Mouse (Mus musculus): Measurements from ENCODE around the gene Tmem213. TPM values are rescaled to one million over a fixed set of nuclear protein-coding genes. Genes with fewer than 3 reads are reported as not detected.

The Tmem213 gene
- polyA plus RNA-seq, 2 experiments, result not detected

DNA sequence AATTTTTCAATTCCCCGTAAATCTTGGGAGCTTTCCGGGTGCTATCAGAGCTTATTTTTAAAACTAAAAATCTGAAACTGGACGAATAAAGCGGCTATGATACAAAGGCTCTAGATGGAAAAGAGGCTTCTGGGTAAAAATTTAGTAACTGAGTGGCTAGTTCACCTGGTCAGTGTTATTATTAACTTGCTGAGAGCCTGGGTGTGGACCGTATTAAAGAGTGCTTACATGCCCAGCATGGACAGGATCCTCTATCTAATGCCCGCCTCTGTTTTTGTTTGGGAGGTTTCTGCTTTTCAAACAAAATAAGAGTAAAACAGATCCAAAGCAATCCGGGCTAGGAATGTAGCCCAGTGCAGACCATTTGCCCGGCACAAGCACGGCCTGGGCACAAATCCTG lies 31.3 kb downstream of the Tmem213 start:
- Histone ChIP-seq H3K9ac (replicated peaks) (no peak overlapping the region), H3K27ac (no peak overlapping the region), H3K4me1 (replicated peaks; ENCODE audit: control insufficient read depth in 2 of 2, insufficient read depth in 2 of 2, low read length in 1 of 2) (peaks cover 0 to 7% of the 10 kb centered on the region in 2 experiments; a peak in 2 of 4 replicates), H3K27me3 (ENCODE audit: control insufficient read depth, insufficient read depth, low read length) (no peaks in the 10 kb centered on the region), H3K4me2 (ENCODE audit: low read depth) (no peak overlapping the region), H3K9me3 (ENCODE audit: control insufficient read depth, low read length) (no peaks in the 10 kb centered on the region), H3K36me3 (replicated peaks; ENCODE audit: control insufficient read depth, insufficient read depth, low read depth) (no peaks in the 10 kb centered on the region), H3K4me3 (ENCODE audit: insufficient read depth in 1 of 2, low read depth in 2 of 2, low read length in 2 of 2) (no peak overlapping the region)
- no peak for ATAC-seq (ENCODE audit: insufficient read depth)
- DNase-seq (ENCODE audit: low read depth in 3 of 3, low spot score in 3 of 3), result no peak
- WGBS (ENCODE audit: insufficient replicate concordance), result 73% methylated on average over 9 of the region's 9 CpGs
- TF ChIP-seq EP300 (IDR thresholded peaks at IDR 0.05; ENCODE audit: low read depth) (no peak), CTCF (IDR thresholded peaks at IDR 0.05; ENCODE audit: low read depth) (no peak)

DNA sequence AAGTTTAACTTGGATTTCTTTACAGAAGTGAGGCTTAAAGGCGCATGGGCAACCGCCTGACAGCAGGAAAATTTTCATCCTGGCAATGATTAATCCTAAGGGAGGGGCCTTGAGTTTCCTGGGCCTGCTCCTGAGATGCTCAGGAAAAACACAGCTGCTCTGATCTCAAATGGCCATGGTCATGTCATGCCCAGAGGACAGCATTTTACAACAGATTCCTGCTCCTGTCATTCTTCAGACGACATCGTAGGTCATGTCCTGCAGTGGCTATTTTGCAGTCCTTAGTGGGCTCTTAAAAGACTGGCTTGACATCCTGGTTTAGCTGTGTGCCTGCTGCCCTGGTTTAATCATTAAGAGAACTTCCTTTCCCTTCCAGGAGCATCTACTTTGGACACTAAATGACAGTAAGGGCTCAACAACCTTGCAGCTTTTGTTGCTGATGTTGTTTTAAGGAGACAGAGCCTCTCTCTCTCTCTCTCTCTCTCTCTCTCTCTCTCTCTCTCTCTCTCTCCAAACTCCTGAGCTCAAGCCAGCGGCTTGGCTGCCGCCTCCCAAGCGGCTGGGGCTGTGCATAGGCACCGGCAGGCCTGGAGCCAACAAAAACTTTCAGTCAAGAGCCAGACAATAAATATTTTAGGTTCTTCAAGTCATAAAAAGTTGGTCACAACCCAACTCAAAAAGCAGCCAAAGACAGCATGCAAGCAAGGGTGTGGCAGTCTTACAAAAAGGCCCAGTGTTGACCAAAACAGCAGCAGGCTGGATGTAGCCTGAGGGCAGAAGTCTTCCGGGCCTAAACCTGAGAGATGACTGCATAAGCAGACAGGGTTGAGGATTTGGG lies 35.3 kb downstream of the Tmem213 start:
- no peak for ATAC-seq (ENCODE audit: insufficient read depth)
- TF ChIP-seq EP300 (IDR thresholded peaks at IDR 0.05; ENCODE audit: low read depth), result no peak
- TF ChIP-seq CTCF (IDR thresholded peaks at IDR 0.05; ENCODE audit: low read depth), result no peak

DNA sequence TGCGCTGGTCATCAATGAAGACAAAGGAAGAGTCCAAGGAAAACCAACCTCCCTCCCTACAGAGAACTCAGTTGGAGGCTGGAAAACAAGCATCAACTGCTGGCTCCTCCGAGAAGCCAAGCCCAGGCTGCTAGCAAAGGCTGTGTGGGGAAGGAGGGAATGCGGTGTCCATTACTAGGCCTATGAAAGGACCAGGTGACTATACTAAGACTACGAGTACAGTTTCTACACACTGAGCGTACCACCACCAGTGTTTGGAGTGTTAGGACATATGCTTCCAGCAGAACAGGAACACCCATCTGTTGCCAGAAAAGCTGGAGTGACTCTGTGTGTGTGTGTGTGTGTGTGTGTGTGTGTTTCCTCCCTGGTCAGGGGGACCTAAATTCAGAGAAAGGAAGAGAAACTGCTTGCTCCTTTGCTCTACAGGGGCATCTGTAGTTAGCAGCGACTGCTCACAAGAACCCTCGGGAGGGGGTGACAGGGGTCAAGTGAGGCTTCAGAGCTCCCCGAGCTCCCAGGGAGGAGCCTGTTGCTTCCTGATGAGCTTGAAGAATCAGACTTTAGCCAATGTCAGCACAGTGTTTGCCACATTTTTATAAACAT lies 36.5 kb downstream of the Tmem213 start:
- H3K4me2 ChIP-seq (ENCODE audit: low read depth), result no peak overlapping the region
- peaks cover 0 to 8% of the 10 kb centered on the region in 2 experiments; a peak in 2 of 4 replicates for H3K4me1 ChIP-seq (replicated peaks; ENCODE audit: control insufficient read depth in 2 of 2, insufficient read depth in 2 of 2, low read length in 1 of 2)
- H3K27ac ChIP-seq, result no peak overlapping the region
- no peaks in the 10 kb centered on the region for H3K27me3 ChIP-seq (ENCODE audit: control insufficient read depth, insufficient read depth, low read length)
- no peak for DNase-seq (ENCODE audit: low read depth in 3 of 3, low spot score in 3 of 3)
- no peaks in the 10 kb centered on the region for H3K36me3 ChIP-seq (replicated peaks; ENCODE audit: control insufficient read depth, insufficient read depth, low read depth)
- ATAC-seq (ENCODE audit: insufficient read depth), result no peak
- no peak overlapping the region for H3K9ac ChIP-seq (replicated peaks)
- TF ChIP-seq CTCF (IDR thresholded peaks at IDR 0.05; ENCODE audit: low read depth), result no peak
- no peak for TF ChIP-seq EP300 (IDR thresholded peaks at IDR 0.05; ENCODE audit: low read depth)
- no peak overlapping the region for H3K4me3 ChIP-seq (ENCODE audit: insufficient read depth in 1 of 2, low read depth in 2 of 2, low read length in 2 of 2)
- WGBS (ENCODE audit: insufficient replicate concordance), result 64% methylated on average over 8 of the region's 8 CpGs
- H3K9me3 ChIP-seq (ENCODE audit: control insufficient read depth, low read length), result no peaks in the 10 kb centered on the region

More for the DNA sequence above, 35.3 kb downstream of the Tmem213 start:
- Histone ChIP-seq H3K27ac (no peak overlapping the region), H3K4me2 (ENCODE audit: low read depth) (no peak overlapping the region), H3K4me3 (ENCODE audit: insufficient read depth in 1 of 2, low read depth in 2 of 2, low read length in 2 of 2) (no peak overlapping the region), H3K9me3 (ENCODE audit: control insufficient read depth, low read length) (no peaks in the 10 kb centered on the region), H3K36me3 (replicated peaks; ENCODE audit: control insufficient read depth, insufficient read depth, low read depth) (no peaks in the 10 kb centered on the region), H3K27me3 (ENCODE audit: control insufficient read depth, insufficient read depth, low read length) (no peaks in the 10 kb centered on the region), H3K9ac (replicated peaks) (no peak overlapping the region), H3K4me1 (replicated peaks; ENCODE audit: control insufficient read depth in 2 of 2, insufficient read depth in 2 of 2, low read length in 1 of 2) (peaks cover 0 to 8% of the 10 kb centered on the region in 2 experiments; a peak in 2 of 4 replicates)
- 62% methylated on average over 9 of the region's 9 CpGs for WGBS (ENCODE audit: insufficient replicate concordance)
- DNase-seq (ENCODE audit: low read depth in 3 of 3, low spot score in 3 of 3), result no peak

DNA sequence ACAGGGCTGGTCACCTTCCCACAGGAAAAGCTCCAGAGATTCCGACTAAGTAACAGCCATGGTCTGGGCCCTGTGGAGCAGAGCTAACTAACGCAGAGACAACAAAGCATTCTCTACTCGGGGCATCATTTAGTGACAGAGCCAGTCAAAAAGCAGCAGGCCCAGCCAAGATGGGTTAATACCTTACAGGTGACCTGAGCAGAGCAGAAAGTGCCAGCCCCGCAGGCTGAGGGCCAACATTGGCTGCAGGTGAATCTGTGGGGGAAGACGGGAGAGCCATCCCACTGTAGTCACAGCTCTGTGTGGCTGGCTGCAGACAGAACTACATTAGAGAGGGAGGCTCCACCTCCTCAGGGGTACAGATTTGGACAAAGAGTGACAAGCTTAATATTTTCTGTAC lies 38.2 kb downstream of the Tmem213 start:
- Histone ChIP-seq H3K27ac (no peak overlapping the region), H3K4me3 (ENCODE audit: insufficient read depth in 1 of 2, low read depth in 2 of 2, low read length in 2 of 2) (no peak overlapping the region), H3K27me3 (ENCODE audit: control insufficient read depth, insufficient read depth, low read length) (no peaks in the 10 kb centered on the region), H3K9me3 (ENCODE audit: control insufficient read depth, low read length) (no peaks in the 10 kb centered on the region), H3K4me2 (ENCODE audit: low read depth) (no peak overlapping the region), H3K9ac (replicated peaks) (no peak overlapping the region), H3K4me1 (replicated peaks; ENCODE audit: control insufficient read depth in 2 of 2, insufficient read depth in 2 of 2, low read length in 1 of 2) (peaks cover 0 to 11% of the 10 kb centered on the region in 2 experiments; a peak in 2 of 4 replicates), H3K36me3 (replicated peaks; ENCODE audit: control insufficient read depth, insufficient read depth, low read depth) (no peaks in the 10 kb centered on the region)
- 76% methylated on average over 5 of the region's 5 CpGs for WGBS (ENCODE audit: insufficient replicate concordance)
- no peak for TF ChIP-seq EP300 (IDR thresholded peaks at IDR 0.05; ENCODE audit: low read depth)
- TF ChIP-seq CTCF (IDR thresholded peaks at IDR 0.05; ENCODE audit: low read depth), result no peak
- DNase-seq (ENCODE audit: low read depth in 3 of 3, low spot score in 3 of 3), result no peak
- no peak for ATAC-seq (ENCODE audit: insufficient read depth)

DNA sequence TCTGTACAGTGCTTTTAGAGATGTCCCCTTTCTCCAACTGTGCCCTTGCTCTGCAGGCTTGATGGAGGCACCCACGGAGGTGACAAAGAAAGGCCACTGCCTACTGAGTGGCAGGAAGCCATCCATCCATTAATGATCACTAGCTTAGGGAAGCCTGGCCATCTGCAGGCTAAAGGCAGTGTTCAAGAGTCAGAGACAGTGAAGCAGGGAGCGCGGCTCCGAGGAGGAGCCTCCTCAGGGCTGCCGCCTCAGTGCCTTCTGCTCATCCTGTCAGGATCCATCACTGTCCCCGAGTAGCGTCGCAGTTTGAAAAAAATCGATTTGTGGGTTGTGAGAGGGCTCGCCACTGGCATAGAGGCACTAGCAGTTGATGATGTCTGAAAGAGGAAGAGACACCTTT lies 39.6 kb downstream of the Tmem213 start:
- ATAC-seq (ENCODE audit: insufficient read depth), result no peak
- 69% methylated on average over 10 of the region's 10 CpGs for WGBS (ENCODE audit: insufficient replicate concordance)
- no peak for DNase-seq (ENCODE audit: low read depth in 3 of 3, low spot score in 3 of 3)
- TF ChIP-seq EP300 (IDR thresholded peaks at IDR 0.05; ENCODE audit: low read depth) (no peak), CTCF (IDR thresholded peaks at IDR 0.05; ENCODE audit: low read depth) (no peak)
- peaks cover 0 to 14% of the 10 kb centered on the region in 2 experiments; a peak in 2 of 4 replicates for H3K4me1 ChIP-seq (replicated peaks; ENCODE audit: control insufficient read depth in 2 of 2, insufficient read depth in 2 of 2, low read length in 1 of 2)
- H3K4me3 ChIP-seq (ENCODE audit: insufficient read depth in 1 of 2, low read depth in 2 of 2, low read length in 2 of 2), result no peak overlapping the region
- no peaks in the 10 kb centered on the region for H3K36me3 ChIP-seq (replicated peaks; ENCODE audit: control insufficient read depth, insufficient read depth, low read depth)
- H3K9ac ChIP-seq (replicated peaks), result no peak overlapping the region
- H3K27ac ChIP-seq, result no peak overlapping the region
- H3K27me3 ChIP-seq (ENCODE audit: control insufficient read depth, insufficient read depth, low read length), result no peaks in the 10 kb centered on the region
- H3K9me3 ChIP-seq (ENCODE audit: control insufficient read depth, low read length), result no peaks in the 10 kb centered on the region
- H3K4me2 ChIP-seq (ENCODE audit: low read depth), result no peak overlapping the region
